Mouse (Mus musculus) fibroblast of lung, adult 2 months (primary cell): ENCODE measurements around the gene Nup188.

Experiments
- DNase-seq: peaks from one replicate; pipeline ENCODE4 v3.0.0-alpha.2; 2011; ENCODE audit warnings: low read depth

Nup188 gene

GRCm38 (mm10) chr2:30285004-30285403, 1.2 kb upstream of the Nup188 start:
- no peak for DNase-seq

GRCm38 (mm10) chr2:30285416-30286181, 598 bp upstream of the Nup188 start:
- no peak for DNase-seq

GRCm38 (mm10) chr2:30287027-30287373, 803 bp downstream of the Nup188 start:
- no peak for DNase-seq

- DNase-seq: no peak
These were observed 13.3 kb downstream of the Nup188 start for GRCm38 (mm10) chr2:30299525-30299924.

- no peak for DNase-seq
These were observed 13.8 kb downstream of the Nup188 start for GRCm38 (mm10) chr2:30299966-30300365.

GRCm38 (mm10) chr2:30306087-30306486, 19.9 kb downstream of the Nup188 start:
- no peak for DNase-seq

- no peak for DNase-seq
These were observed 23.2 kb downstream of the Nup188 start for GRCm38 (mm10) chr2:30309351-30309750.

- no peak for DNase-seq
These were observed 25.3 kb downstream of the Nup188 start for GRCm38 (mm10) chr2:30311481-30311880.

- DNase-seq: no peak
These were observed 29.9 kb downstream of the Nup188 start for GRCm38 (mm10) chr2:30316136-30316535.

- DNase-seq: no peak
These were observed 30.8 kb downstream of the Nup188 start for GRCm38 (mm10) chr2:30316955-30317354.

GRCm38 (mm10) chr2:30319260-30319659, 33.1 kb downstream of the Nup188 start:
- DNase-seq: no peak

GRCm38 (mm10) chr2:30323111-30323510, 36.9 kb downstream of the Nup188 start:
- peak; percentile 23 for DNase-seq

- peak; percentile 22 for DNase-seq
These were observed 39.1 kb downstream of the Nup188 start for GRCm38 (mm10) chr2:30325296-30325695.

- DNase-seq: no peak
These were observed 41.1 kb downstream of the Nup188 start for GRCm38 (mm10) chr2:30327276-30327675.

- no peak for DNase-seq
These were observed 42.6 kb downstream of the Nup188 start for GRCm38 (mm10) chr2:30328791-30329190.

- no peak for DNase-seq
These were observed 49.1 kb downstream of the Nup188 start for GRCm38 (mm10) chr2:30335324-30335723.

- DNase-seq: no peak
These were observed 50.1 kb downstream of the Nup188 start for GRCm38 (mm10) chr2:30336174-30336915.

GRCm38 (mm10) chr2:30337179-30337578, 51.0 kb downstream of the Nup188 start:
- no peak for DNase-seq

GRCm38 (mm10) chr2:30342061-30342460, 55.9 kb downstream of the Nup188 start:
- no peak for DNase-seq

- DNase-seq: no peak
These were observed 56.3 kb downstream of the Nup188 start for GRCm38 (mm10) chr2:30342544-30342943.

- no peak for DNase-seq
These were observed 57.5 kb downstream of the Nup188 start for GRCm38 (mm10) chr2:30343601-30344137.

GRCm38 (mm10) chr2:30345971-30346676, 59.9 kb downstream of the Nup188 start:
- no peak for DNase-seq

- DNase-seq: no peak
These were observed 63.0 kb downstream of the Nup188 start for GRCm38 (mm10) chr2:30349196-30349595.
